Mouse (Mus musculus) MEL (cell line): ENCODE measurements at regions not wholly inside any gene's neighbourhood (a gene's known extent, or its start where the extent isn't known, plus 50 kb on each side); places are given as distances from the start of the nearest gene placed in this dataset.

Source experiments
- BHLHE40 ChIP-seq: IDR thresholded peaks from 2 replicates; pipeline ENCODE4 v1.6.1; 2012; ENCODE audit warnings: low read depth, mild to moderate bottlenecking, inconsistent platforms, low read length, improper control_type of control experiment, borderline replicate concordance
- CHD1 ChIP-seq: IDR thresholded peaks from 2 replicates; pipeline ENCODE4 v1.6.1; 2012; ENCODE audit warnings: low read depth, mild to moderate bottlenecking, inconsistent platforms, low read length, improper control_type of control experiment
- CHD2 ChIP-seq: IDR thresholded peaks from 2 replicates; pipeline ENCODE4 v1.6.1; 2011; ENCODE audit warnings: low read length, improper control_type of control experiment
- CTCF ChIP-seq, 3 experiments: IDR thresholded peaks in 2 of 3; conservative IDR thresholded peaks in 1 of 3; 2 replicates each; pipeline ENCODE4 v1.5.1; 2011 to 2012; ENCODE audit warnings: low read length in 3 of 3, low read depth in 2 of 3, mild to moderate bottlenecking in 2 of 3, improper control_type of control experiment in 1 of 3, inconsistent platforms in 1 of 3, mixed read lengths in 1 of 3, moderate library complexity in 1 of 3; ENCODE audit not compliant: control insufficient read depth in 1 of 3, insufficient read depth in 1 of 3, poor library complexity in 1 of 3, severe bottlenecking in 1 of 3
- E2F4 ChIP-seq: IDR thresholded peaks from 2 replicates; pipeline ENCODE4 v1.6.1; 2011; ENCODE audit warnings: low read depth, low read length, improper control_type of control experiment, borderline replicate concordance
- ELF1 ChIP-seq: IDR thresholded peaks from 2 replicates; pipeline ENCODE4 v1.6.1; 2014; ENCODE audit warnings: low read depth, mild to moderate bottlenecking, inconsistent platforms, low read length, improper control_type of control experiment, moderate library complexity
- EP300 ChIP-seq, 2 experiments: IDR thresholded peaks; 2 replicates each; pipeline ENCODE4 v1.6.1; 2011; ENCODE audit warnings: improper control_type of control experiment in 2 of 2, low read length in 2 of 2, low read depth in 1 of 2, mild to moderate bottlenecking in 1 of 2
- ETS1 ChIP-seq: IDR thresholded peaks from 2 replicates; pipeline ENCODE4 v1.6.1; 2012; ENCODE audit warnings: low read depth, mild to moderate bottlenecking, inconsistent platforms, low read length, improper control_type of control experiment, moderate library complexity
- GATA1 ChIP-seq: IDR thresholded peaks from 2 replicates; pipeline ENCODE4 v1.6.1; 2011; ENCODE audit warnings: low read depth, low read length, improper control_type of control experiment
- MXI1 ChIP-seq: IDR thresholded peaks from 2 replicates; pipeline ENCODE4 v1.6.1; 2011; ENCODE audit warnings: mild to moderate bottlenecking, low read depth, low read length, improper control_type of control experiment
- POLR2A ChIP-seq, 2 experiments: IDR thresholded peaks; 2 replicates each; pipeline ENCODE4 v1.6.1; 2011 to 2012; ENCODE audit warnings: low read length in 2 of 2, mild to moderate bottlenecking in 2 of 2, control low read depth in 1 of 2, improper control_type of control experiment in 1 of 2, low read depth in 1 of 2, moderate library complexity in 1 of 2; ENCODE audit not compliant: control insufficient read depth in 1 of 2, insufficient read depth in 1 of 2, poor library complexity in 1 of 2
- USF1 ChIP-seq: IDR thresholded peaks from 2 replicates; pipeline ENCODE4 v1.6.1; 2014; ENCODE audit warnings: low read depth, mild to moderate bottlenecking, inconsistent platforms, low read length, improper control_type of control experiment, moderate library complexity
- ZMIZ1 ChIP-seq: IDR thresholded peaks from 2 replicates; pipeline ENCODE4 v1.6.1; 2012; ENCODE audit warnings: low read depth, mild to moderate bottlenecking, inconsistent platforms, low read length, improper control_type of control experiment, moderate library complexity

DNA sequence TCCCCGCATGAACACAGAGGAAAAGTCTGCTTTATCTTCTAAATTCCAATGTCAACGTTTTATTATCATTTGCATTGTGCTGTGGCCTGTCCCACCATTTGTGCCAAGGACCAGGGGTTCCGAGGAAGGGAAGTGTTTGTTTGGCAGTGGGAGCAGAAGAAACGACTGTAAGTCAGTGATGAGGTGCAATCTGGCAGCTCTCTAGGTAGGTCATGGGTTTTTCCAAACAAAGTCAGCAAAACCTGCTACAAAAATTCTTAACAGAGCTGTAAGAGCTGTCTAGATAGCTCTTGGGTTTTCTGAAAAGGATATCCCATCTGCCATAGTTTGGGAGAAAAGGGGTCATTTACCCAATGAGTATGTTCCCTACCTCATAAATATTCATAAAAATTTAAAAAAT lies 321.9 kb downstream of the Chl1 start:
- no peak for TF ChIP-seq BHLHE40
- no peak for TF ChIP-seq CTCF (IDR thresholded peaks at IDR 0.05 in 2 of 3, conservative IDR thresholded peaks at IDR 0.05 in 1 of 3; ENCODE audit: control insufficient read depth in 1 of 3, insufficient read depth in 1 of 3, low read depth in 2 of 3, low read length in 3 of 3, poor library complexity in 1 of 3, severe bottlenecking in 1 of 3)
- no peak for TF ChIP-seq CHD2
- TF ChIP-seq USF1: no peak
- TF ChIP-seq E2F4: no peak
- no peak for TF ChIP-seq POLR2A (IDR thresholded peaks at IDR 0.05; ENCODE audit: control insufficient read depth in 1 of 2, insufficient read depth in 1 of 2, low read depth in 1 of 2, low read length in 2 of 2, poor library complexity in 1 of 2)
- TF ChIP-seq ELF1: no peak
- TF ChIP-seq EP300 (IDR thresholded peaks at IDR 0.05; ENCODE audit: low read depth in 1 of 2, low read length in 2 of 2): no peak
- no peak for TF ChIP-seq MXI1
- no peak for TF ChIP-seq GATA1
- no peak for TF ChIP-seq ETS1
- TF ChIP-seq ZMIZ1: no peak
- TF ChIP-seq CHD1: no peak
